Mouse (Mus musculus) kidney, adult 2 months (tissue): Measurements from ENCODE around the gene Tmod1.

Experiments
- CTCF ChIP-seq: fragments of 200-500 bp; conservative IDR thresholded peaks from 2 replicates; pipeline ENCODE4 v1.5.1; 2011; ENCODE audit warnings: low read depth, mild to moderate bottlenecking, control low read depth, low read length, moderate library complexity, mixed read lengths; ENCODE audit not compliant: insufficient read depth, insufficient read length
- POLR2A ChIP-seq: fragments of 200-500 bp; IDR thresholded peaks from one replicate; pipeline ENCODE4 v1.6.1; 2011; ENCODE audit warnings: low read depth, low read length, control low read depth

DNA sequence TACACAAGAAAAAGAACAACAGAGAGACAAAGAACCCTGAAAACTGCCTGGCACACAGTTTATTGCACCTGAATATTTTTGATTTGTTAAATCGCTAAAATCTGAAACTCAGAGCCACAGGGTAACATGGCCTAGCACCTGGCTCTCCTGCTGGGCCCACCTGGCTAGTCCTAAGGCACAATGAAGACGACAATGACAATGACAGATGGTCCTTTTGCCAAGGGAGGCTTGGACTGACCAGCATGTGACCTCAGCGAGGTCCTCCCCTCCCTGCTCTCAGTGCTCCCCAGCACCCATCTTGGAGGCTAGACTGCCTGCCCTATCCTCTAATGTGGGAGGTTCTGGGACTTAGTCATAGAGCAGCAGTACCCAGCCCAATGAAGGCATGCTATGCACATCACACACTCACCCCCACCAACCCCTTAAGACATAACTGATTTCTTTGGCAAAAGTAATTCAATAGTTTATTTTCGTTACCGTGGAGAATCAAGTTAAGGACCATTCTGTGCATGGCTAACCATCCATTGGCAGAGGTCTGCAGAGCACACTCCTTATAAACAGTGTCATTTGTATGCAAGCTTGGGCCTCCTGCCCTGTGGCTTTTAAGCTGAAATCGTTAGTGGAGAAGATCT lies 31.2 kb downstream of the Tmod1 start:
- no peak for TF ChIP-seq CTCF
- TF ChIP-seq POLR2A, result no peak
